Mouse (Mus musculus) G1E-ER4 (cell line): Measurements from ENCODE around the gene Adap1. TPM values are rescaled to one million over a fixed set of nuclear protein-coding genes. Genes with fewer than 3 reads are reported as not detected.

Experiments
- GATA1 ChIP-seq: IDR thresholded peaks from one replicate; pipeline ENCODE4 v1.8.0; 2012; ENCODE audit warnings: low read length, inconsistent platforms
- polyA plus RNA-seq: library from polyadenylated mRNA; stranded (reverse); fragments of >175 nt; gene quantifications from 2 replicates; pipeline ENCODE4 v1.2.3, GENCODE M21; 2012

Gene Adap1
- polyA plus RNA-seq, 1 experiment, result 0.06 TPM

DNA sequence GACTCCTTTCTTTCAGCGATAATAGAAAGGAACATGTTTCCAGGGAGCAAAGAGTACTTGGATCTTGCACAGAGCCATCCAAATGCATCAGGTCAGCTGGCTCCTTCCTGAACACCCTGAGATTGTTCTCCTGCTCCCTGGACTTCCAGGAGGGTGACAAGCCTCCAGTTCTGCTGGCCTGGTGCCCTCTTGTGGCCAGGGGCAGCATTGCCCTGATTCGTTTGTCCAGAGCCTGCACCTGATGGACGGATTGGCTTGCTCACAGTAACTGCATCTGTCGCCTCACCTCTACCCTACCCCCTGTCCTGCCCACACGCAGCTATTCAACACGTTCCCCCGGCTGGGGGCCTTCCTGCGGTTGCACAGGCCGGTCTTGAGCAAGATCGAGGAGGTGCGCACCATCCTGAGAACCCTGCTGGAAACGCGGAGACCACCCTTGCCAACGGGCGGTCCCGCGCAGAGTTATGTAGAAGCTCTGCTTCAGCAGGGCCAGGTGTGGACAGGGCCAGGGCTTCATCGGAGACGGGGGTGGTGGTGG, 29.9 kb upstream of the Adap1 start:
- no peak for TF ChIP-seq GATA1

DNA sequence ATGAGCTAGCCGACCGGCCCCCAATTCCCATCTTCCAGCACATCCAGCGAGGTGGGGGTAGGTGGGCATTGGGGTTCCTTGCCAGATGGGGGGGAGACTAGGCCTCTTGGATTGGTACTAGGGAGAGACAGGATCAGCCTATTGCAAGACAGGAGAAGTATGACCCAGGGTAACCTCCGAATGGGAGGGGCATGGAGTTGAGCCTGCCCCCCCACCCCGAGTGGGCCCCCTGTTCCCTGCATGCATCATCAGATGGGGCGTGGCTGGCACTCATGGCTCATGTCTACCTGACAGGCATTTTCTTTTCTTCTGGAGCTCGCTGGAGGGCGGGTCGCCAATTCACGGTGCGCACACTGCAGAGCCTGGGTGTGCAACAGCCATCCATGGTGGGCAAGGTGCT, 28.5 kb upstream of the Adap1 start:
- no peak for TF ChIP-seq GATA1

DNA sequence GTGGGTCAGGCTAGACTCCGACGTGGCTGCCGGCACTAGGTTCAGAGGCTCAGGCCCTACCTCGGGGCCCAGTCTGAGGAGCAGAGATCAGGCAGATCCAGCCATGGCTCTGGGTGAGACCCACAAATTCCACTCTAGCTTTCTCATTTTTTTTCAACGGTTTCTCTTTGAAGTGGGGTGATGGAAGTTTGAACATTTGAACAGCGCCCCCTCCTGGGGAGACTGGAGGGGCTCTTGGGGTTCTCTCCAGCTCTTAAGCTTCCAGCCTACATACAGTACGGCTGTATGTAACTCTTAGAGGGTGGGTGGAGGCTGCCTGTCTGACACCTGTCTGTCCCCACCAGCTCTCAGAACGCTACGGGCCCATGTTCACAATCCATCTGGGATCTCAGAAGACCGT, 28.1 kb upstream of the Adap1 start:
- TF ChIP-seq GATA1, result no peak

DNA sequence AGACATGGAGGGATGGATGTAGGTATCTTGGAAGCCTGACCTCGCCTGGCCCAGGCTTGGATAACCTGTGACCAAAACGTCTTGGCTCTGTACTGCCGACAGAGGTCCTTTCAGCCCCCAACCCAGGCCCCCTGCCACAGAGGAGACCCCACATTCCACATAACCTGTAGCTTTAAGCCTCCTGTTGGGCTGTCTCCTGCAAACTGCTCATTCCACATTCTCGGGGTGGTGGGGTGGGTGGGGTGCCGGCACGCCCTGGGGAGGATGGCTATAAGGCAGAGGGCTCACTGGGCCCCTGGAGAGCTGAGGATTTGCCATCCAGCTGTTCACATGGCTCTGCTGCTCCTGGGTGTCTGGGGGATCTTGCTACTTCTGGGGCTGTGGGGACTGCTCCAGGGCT, 26.9 kb upstream of the Adap1 start, which contains the start of gene Cyp2w1:
Cyp2w1 (plus strand) TSS at position 301 of the 400 bp plus-strand sequence.
- no peak for TF ChIP-seq GATA1

DNA sequence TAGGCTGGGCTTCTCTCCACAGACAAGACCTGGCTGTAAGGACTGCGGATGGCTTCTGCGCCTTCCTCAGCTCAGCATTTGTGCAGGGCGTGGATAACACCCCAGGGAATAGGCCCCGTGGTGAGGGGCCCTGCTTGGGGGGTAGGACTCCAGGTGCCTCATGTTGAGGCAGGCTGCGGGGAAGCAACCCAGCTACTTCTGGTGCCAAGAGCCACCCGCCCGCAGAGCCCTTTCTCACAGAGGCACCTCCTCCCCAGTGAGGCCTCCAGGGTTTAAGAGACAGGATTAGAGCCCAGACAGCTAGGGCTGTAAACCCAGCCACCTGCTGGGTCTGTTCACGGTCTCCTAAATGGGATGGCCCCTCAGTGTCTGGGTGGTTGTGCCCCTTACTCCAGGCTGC, 26.2 kb upstream of the Adap1 start:
- TF ChIP-seq GATA1, result no peak

DNA sequence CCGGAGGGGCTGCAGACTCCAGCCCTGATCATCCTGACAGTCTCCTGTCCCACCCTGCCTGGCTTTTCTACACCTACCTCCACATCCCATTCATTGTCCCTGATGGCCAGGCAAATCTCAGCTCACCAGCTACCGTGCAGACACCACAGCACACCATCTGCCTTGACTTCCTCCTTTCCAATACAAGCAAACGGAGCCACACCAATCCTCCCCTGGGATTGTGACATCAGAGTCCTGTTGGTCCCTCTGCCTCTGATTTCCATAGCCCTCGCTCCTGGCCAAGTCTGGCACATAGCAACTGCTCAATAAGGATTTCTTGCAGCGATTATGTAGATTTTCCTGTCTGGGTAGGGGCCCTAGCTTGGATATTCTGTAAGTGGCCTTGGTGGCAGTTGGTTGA, 25.7 kb upstream of the Adap1 start, which contains the start of gene Cox19:
Cox19 (minus strand) TSS at position 285 of the 400 bp plus-strand sequence.
- TF ChIP-seq GATA1, result no peak

DNA sequence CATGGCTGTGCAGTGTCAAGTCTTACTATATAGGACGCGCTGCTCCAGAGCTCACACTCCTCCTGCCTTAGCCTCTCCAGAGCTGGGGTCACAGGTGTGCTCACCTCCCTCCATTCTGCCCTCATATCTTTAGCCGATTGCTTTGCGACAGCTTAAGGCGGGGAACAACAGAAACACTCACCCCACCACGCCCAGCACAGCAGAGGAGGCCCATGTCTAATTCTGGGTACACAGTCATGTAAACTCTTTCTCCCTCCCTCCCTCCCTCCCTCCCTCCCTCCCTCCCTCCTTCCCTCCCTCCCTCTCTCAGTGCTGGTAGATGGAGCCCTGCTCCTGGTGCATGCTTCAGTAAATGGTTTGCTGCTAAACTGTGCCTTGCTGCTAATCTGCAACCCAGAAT, 24.3 kb upstream of the Adap1 start:
- no peak for TF ChIP-seq GATA1

DNA sequence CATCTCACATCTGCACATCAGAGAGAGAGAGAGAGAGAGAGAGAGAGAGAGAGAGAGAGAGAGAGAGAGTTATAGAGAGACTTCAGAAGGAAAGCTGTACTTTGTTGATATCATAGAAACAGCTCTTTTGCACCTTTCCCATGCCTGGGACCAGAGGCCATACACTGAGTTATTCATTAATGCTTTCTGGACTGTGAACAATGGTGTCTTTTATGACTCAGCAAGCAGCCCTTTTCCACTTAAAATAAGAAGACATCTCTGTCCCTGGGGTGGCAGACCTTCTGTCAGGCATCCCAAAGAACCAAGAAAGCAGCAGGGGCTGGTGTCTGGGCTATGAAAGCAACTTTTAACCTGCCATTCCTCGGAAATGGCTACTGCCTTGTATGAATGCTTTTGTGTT, 21.8 kb upstream of the Adap1 start:
- no peak for TF ChIP-seq GATA1

DNA sequence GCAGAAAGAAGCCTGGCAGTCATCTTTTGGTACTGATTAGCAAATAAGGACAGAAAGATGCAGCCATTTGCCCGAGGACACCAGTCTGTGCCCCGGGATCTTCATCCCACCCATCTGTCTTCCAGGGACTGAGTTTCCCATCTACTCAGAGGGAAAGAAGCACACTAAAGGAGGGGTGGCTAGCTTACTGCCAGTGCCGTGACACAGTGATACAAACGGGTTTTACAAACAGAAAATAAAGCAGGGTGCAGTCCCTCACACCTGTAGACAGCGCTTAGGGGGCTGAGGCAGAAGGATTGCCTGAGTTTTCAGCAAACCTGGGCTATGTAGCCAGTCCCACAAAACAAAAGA, 19.9 kb upstream of the Adap1 start:
- TF ChIP-seq GATA1, result no peak

DNA sequence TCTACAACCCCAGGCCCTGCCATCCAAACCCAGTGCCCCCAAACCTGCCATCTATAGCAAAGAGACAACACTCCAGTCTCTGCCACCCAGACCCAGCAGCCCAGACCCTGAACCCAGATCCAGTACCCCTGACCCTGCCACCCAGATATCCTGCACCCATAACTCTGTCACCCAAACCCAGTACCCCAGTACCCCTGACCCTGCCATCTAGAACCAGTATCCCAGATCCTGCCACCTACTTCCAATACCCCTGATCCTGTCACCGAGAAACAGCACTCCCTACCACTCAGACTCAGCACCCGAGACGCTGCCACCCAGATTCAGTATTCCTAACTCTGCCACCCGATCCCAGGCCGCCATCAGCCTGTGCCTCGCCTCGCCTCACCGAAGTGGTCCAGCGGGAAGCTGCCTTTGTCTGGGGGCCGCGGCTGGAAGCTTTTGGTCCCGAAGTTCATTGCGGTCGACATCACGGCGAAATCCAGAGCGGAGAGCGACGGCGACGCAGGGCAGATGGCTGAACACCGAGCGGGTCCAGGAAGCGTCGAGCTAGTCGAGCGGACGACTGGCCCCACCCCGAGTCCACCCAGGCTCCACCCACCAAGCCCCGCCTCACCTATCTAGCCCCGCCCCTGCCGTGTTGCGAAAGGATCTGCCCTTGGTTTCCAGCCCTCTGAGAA, 19.4 kb upstream of the Adap1 start:
- no peak for TF ChIP-seq GATA1

DNA sequence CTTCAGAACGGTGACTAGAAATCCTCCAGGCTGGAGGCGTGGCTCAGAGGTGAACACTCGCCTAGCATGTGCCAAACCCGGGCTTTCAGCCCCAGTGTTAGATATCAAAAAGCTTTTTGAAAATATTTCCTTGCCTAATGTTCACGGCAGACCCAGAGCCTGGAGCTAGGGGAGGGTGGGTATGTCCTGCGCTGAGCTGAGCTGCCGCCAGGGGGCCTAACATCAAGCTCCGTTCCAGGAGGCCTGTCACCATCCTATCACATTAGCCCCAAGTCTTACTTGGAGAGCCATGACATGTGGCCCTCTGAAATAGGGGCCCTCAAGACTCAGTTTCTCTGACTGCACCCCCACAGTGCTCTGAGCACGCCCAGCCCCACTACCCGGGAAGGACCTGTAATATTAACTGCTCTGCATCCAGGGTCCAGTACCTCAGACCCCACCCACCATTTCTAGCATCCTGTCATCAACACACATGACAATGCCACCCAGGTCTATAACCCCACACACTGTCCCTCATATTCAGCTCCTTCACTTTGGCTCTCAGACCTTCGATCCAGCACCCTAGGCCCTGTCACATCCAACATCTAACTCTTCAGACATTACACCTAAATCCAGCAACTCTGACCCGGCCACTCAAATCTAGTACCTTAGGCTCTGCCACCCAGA, 18.7 kb upstream of the Adap1 start:
- TF ChIP-seq GATA1, result no peak

DNA sequence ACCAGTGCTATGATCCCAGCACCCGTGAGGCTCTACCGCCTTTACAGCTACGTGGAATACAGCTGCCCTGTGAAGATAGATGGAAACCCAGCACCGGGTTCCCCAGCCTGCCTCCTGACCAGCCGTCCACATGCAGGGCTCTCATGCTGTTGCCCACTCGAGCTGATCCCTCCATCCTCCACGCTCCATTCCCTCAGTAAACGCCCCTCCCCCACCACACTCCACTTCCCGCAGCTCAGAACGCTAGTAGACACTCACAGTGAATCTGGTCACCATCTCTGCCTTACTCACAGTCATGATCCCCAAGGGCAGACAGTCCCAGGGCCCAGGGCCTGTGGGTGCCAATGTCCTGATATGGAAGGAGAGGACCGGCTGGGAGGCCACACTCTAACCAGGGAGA, 13.5 kb upstream of the Adap1 start:
- no peak for TF ChIP-seq GATA1

DNA sequence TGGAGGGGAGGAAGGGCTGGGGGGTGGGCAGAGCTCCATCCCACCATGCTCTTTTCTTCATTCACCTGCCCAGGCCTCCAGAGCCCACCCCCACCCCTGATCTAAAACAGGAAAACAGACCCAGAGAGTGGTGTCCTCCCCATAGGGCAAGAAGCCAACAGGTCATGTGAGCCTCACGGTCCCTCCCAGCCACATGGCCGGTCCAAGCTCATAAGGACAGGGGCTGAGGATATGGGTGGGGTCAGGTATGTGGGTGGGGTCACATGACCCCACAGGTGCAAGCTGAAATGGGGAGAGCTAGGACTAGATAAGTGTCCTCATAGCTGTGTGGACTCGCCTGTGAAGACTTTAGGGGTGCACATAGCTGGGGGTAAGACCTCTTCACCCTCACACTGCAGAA, 13.0 kb upstream of the Adap1 start:
- no peak for TF ChIP-seq GATA1

DNA sequence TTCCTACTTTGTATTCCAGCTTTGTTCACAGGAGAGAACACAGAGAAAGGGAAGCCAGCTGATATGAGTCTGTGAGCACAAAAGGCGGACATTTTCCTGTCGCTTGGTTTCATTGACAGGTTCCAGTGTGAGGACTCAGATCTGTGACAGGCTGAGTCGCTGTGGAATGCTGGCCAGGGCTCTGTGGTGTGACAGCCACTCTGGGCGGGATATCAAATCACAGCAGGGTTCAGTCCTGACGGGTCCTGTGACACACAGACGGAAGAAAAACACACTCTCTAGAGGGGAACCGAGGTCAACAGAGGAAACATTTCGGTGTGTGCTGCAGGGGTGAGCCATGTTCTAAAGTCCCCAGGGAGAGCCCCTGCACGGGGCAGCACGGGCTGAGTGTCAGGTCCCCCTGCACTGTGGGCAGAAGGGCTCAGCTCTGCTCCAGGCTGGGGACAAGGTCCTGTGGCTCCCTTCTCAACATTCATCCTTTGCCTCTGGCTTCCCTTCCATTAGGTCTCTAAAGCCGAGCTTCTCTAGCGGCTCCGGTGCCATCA, 12.5 kb upstream of the Adap1 start:
- no peak for TF ChIP-seq GATA1

DNA sequence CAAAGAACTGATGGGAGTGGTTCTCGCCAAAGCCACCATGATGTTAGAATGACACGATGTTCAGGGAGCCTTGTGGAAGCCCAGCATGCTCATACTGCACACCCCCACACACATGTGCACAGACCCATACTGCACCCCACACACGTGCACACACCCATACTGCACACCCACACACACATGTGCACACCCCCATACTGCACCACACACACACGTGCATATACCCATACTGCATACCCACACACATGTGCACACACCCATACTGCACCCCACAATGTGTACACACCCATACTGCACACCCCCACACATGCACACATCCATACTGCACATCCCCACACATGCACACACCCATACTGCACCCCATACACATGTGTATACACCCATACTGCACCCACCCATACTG, 10.2 kb upstream of the Adap1 start:
- no peak for TF ChIP-seq GATA1

DNA sequence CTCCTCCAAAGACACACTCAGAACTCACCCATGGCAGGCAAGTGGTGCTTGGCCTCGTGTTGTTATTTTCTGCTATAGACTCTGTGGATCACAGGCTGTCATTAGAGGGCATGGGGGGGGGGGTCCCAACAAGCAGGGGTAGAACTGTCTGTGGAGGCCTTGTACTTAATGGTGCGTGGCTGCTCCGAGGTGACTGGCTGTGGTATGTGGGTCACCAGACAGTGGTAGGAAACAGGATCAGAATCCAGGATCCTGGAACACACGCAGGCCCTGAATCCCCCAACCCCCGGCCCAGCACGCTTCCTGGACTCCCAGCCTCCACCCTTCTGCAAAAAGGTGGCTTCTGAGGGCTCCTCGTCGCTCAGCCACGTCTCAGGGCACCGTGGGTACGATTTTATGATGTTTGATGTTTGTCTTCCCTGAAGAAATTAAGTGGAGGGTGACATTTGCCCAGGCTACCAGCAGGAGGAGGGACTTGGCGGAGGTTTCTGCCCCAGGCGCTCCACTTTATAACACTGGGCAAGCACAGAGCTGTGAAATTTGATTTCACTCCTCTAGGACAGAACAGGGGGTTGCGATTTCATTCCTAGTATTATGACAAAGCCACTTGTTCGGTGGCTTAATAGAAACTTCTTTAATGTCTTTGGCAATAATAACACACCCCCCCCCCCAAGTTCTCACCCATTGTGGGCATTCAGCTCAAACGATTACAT, 8.0 kb upstream of the Adap1 start:
- no peak for TF ChIP-seq GATA1

DNA sequence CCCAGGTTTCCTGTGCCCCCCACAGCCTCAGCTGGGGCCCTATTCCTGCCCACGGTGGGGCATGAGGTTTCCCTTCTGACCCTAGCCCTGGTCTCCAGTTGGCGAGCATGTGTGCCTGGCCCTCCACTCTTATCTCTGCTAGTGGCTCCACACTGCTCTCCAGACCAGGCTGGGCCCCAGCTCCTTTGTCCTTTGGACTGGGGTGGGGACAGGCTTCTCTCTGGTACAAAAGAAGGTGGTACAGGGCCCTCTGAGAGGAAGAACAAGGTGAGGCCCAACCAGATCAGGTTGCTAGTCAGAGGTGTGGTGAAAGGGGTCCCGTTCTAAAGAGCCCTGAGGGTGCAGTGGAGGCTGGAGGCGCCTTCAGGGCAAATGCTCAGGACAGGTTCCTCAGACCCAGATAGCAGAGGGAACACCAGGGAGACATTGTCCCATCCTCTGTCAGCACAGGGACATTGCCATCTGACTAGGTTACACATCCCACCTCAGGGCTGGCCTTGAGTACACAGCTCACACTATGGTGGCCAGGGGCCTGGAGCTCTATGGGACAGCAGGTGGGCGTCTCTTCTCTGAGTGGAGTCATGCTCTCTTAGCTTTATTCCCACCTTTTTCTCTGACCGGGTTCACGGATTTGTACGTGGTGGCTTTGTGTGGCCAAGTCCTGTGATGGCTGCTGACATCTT, 7.3 kb upstream of the Adap1 start:
- no peak for TF ChIP-seq GATA1
